Mouse (Mus musculus): ENCODE data around the gene Gm973. TPM values are rescaled to one million over a fixed set of nuclear protein-coding genes. Genes with fewer than 3 reads are reported as not detected.

Gene Gm973
- polyA plus RNA-seq, 1 experiment from 2014 or later = 0.35 TPM

GRCm38 (mm10) chr1:59550227-59550626, 34.2 kb downstream of the Gm973 start:
- H3K27me3 ChIP-seq (ENCODE audit: control insufficient read depth, insufficient read depth, low read length) = no peaks in the 10 kb centered on the region
- 31% methylated on average over 6 of the region's 6 CpGs for WGBS
- ATAC-seq (ENCODE audit: insufficient read depth, low FRiP score) = peak; percentile 76
- peak overlapping the region; percentile 52 for H3K27ac ChIP-seq (ENCODE audit: low read length)
- H3K9me3 ChIP-seq (replicated peaks; ENCODE audit: control insufficient read depth, low read length) = no peaks in the 10 kb centered on the region
- no peak overlapping the region for H3K9ac ChIP-seq (ENCODE audit: low read length)
- no peaks in the 10 kb centered on the region for H3K36me3 ChIP-seq (ENCODE audit: control insufficient read depth, insufficient read depth, low read length)
- peaks cover 9% of the 10 kb centered on the region for H3K4me1 ChIP-seq (ENCODE audit: control insufficient read depth, insufficient read depth, low read length)
- H3K4me3 ChIP-seq (replicated peaks; ENCODE audit: low read length) = no peak overlapping the region
- H3K4me2 ChIP-seq (ENCODE audit: low read depth, low read length) = peak overlapping the region; percentile 11; the same call in 1 of the 2 replicates

DNA sequence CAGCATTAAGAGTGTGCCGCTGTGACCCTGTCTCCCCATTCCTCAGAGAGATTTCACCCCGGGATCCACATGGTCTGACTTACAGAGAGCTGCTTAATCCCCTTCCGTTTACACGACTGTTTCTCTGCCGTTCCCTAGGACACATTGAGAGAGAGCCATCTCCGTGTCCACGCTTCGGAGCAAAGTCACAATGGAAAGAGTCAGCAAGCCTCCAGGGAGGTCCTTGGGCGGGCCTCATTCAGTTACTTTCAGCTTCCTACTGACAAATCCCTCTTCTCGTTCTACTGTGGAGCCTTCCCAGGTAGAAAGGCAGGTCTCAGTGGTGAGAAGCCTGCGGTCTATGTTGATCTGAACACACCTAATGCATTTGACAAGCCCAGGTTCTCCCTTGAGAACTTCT, 34.9 kb downstream of the Gm973 start:
- Histone ChIP-seq H3K27ac (ENCODE audit: low read length) (peak overlapping the region; percentile 52), H3K27me3 (ENCODE audit: control insufficient read depth, insufficient read depth, low read length) (no peaks in the 10 kb centered on the region), H3K4me1 (ENCODE audit: control insufficient read depth, insufficient read depth, low read length) (peaks cover 9% of the 10 kb centered on the region), H3K9me3 (replicated peaks; ENCODE audit: control insufficient read depth, low read length) (no peaks in the 10 kb centered on the region), H3K4me3 (replicated peaks; ENCODE audit: low read length) (no peak overlapping the region), H3K4me2 (ENCODE audit: low read depth, low read length) (peak overlapping the region; percentile 11), H3K9ac (ENCODE audit: low read length) (0 out of 2 replicates have a peak overlapping the region, but pooled peaks have one; percentile 29), H3K36me3 (ENCODE audit: control insufficient read depth, insufficient read depth, low read length) (no peaks in the 10 kb centered on the region)
- peak; percentile 27; the same call in 1 of the 2 replicates for ATAC-seq (ENCODE audit: insufficient read depth, low FRiP score)
- WGBS = 44% methylated on average over 11 of the region's 11 CpGs

DNA sequence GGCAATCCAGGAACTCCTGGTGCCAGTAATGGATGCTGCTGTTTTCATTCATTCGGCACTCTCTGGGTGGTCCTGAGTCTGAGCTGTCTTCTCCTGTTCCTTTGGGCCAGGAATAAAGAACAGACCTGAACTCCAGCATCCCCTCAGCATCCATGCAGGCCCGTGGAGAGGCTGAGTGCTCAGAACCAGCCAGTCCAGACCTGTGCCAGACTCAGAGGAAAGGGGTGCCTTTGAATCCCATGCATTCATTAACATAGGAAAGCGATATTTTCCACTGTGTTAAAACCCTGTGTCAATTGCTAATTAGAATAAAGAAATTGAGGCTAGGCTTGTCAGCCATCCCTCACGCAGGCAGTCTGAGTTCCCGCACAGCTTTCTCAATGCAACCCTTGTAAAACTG, 37.6 kb downstream of the Gm973 start:
- H3K4me3 ChIP-seq (replicated peaks; ENCODE audit: low read length) = no peak overlapping the region
- 51% methylated on average over 5 of the region's 5 CpGs for WGBS

DNA sequence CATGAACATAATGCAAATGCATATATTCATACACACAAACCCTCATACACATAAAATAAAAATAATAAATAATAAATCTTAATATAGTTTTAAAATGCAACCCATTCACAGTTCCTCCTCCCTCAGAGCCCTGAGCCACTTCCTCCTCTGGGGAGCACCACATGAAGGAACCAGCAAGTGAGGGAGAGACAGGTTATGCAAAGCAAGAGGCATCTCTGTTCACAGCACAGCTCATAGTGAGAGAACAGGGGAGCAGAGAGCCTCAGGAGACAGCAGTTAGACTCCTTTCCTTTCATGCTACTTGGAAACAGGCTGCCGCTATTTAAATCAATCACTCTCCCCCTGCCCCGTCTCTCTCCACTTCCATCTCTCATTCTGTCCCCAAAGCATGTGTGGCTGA, 47.5 kb downstream of the Gm973 start:
- WGBS = 28% methylated on average over 2 of the region's 2 CpGs
- Histone ChIP-seq H3K36me3 (ENCODE audit: control insufficient read depth, insufficient read depth, low read length) (no peaks in the 10 kb centered on the region), H3K27ac (ENCODE audit: low read length) (no peak overlapping the region), H3K27me3 (ENCODE audit: control insufficient read depth, insufficient read depth, low read length) (no peaks in the 10 kb centered on the region), H3K4me2 (ENCODE audit: low read depth, low read length) (no peak overlapping the region), H3K9ac (ENCODE audit: low read length) (no peak overlapping the region), H3K9me3 (replicated peaks; ENCODE audit: control insufficient read depth, low read length) (no peaks in the 10 kb centered on the region; the same call in 1 of the 2 replicates), H3K4me3 (replicated peaks; ENCODE audit: low read length) (no peak overlapping the region), H3K4me1 (ENCODE audit: control insufficient read depth, insufficient read depth, low read length) (no peaks in the 10 kb centered on the region)
- no peak for ATAC-seq (ENCODE audit: insufficient read depth, low FRiP score)

More for the DNA sequence above, 37.6 kb downstream of the Gm973 start:
- Histone ChIP-seq H3K36me3 (ENCODE audit: control insufficient read depth, insufficient read depth, low read length) (no peaks in the 10 kb centered on the region), H3K27me3 (ENCODE audit: control insufficient read depth, insufficient read depth, low read length) (no peaks in the 10 kb centered on the region), H3K9ac (ENCODE audit: low read length) (no peak overlapping the region), H3K9me3 (replicated peaks; ENCODE audit: control insufficient read depth, low read length) (no peaks in the 10 kb centered on the region), H3K4me2 (ENCODE audit: low read depth, low read length) (no peak overlapping the region), H3K27ac (ENCODE audit: low read length) (no peak overlapping the region), H3K4me1 (ENCODE audit: control insufficient read depth, insufficient read depth, low read length) (peaks cover 9% of the 10 kb centered on the region)
- ATAC-seq (ENCODE audit: insufficient read depth, low FRiP score) = no peak

GRCm38 (mm10) chr1:59565804-59566203, 49.7 kb downstream of the Gm973 start:
- Histone ChIP-seq H3K4me3 (replicated peaks; ENCODE audit: low read length) (no peak overlapping the region), H3K4me2 (ENCODE audit: low read depth, low read length) (no peak overlapping the region), H3K27me3 (ENCODE audit: control insufficient read depth, insufficient read depth, low read length) (no peaks in the 10 kb centered on the region), H3K36me3 (ENCODE audit: control insufficient read depth, insufficient read depth, low read length) (no peaks in the 10 kb centered on the region), H3K9ac (ENCODE audit: low read length) (no peak overlapping the region), H3K4me1 (ENCODE audit: control insufficient read depth, insufficient read depth, low read length) (no peaks in the 10 kb centered on the region), H3K27ac (ENCODE audit: low read length) (no peak overlapping the region), H3K9me3 (replicated peaks; ENCODE audit: control insufficient read depth, low read length) (no peaks in the 10 kb centered on the region; the same call in 1 of the 2 replicates)
- WGBS = 62% methylated on average over 5 of the region's 5 CpGs
- ATAC-seq (ENCODE audit: insufficient read depth, low FRiP score) = no peak

GRCm38 (mm10) chr1:59566281-59566680, 50.2 kb downstream of the Gm973 start:
- no peak for ATAC-seq (ENCODE audit: insufficient read depth, low FRiP score)
- Histone ChIP-seq H3K4me2 (ENCODE audit: low read depth, low read length) (no peak overlapping the region), H3K36me3 (ENCODE audit: control insufficient read depth, insufficient read depth, low read length) (no peaks in the 10 kb centered on the region), H3K4me3 (replicated peaks; ENCODE audit: low read length) (no peak overlapping the region), H3K9me3 (replicated peaks; ENCODE audit: control insufficient read depth, low read length) (no peaks in the 10 kb centered on the region; the same call in 1 of the 2 replicates), H3K27me3 (ENCODE audit: control insufficient read depth, insufficient read depth, low read length) (no peaks in the 10 kb centered on the region), H3K9ac (ENCODE audit: low read length) (no peak overlapping the region), H3K4me1 (ENCODE audit: control insufficient read depth, insufficient read depth, low read length) (no peaks in the 10 kb centered on the region), H3K27ac (ENCODE audit: low read length) (no peak overlapping the region)
- 77% methylated on average over 7 of the region's 7 CpGs for WGBS

DNA sequence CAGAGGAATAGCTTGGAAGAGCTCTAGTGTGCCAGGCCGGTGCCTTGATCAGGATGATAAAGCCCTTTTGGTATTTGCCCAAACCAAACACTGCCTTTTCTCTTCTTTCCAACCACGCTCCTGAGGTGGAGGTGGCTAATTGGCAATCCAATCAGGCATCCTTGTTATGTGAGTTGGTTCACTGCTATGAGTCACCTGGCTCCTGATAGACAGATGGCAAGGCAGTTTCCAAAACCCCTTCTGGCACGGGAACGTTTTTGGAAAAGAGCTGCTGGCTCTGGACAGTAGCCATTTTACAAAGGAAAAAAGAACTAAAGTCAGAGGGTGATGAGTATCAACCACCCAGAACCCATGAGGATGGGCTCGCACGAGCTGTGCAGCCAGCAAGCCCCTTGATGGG, 50.9 kb downstream of the Gm973 start:
- H3K36me3 ChIP-seq (ENCODE audit: control insufficient read depth, insufficient read depth, low read length) = no peaks in the 10 kb centered on the region
- H3K4me3 ChIP-seq (replicated peaks; ENCODE audit: low read length) = no peak overlapping the region
- no peak overlapping the region for H3K9ac ChIP-seq (ENCODE audit: low read length)
- no peak overlapping the region for H3K27ac ChIP-seq (ENCODE audit: low read length)
- WGBS = 63% methylated on average over 6 of the region's 6 CpGs
- no peak for ATAC-seq (ENCODE audit: insufficient read depth, low FRiP score)
- no peaks in the 10 kb centered on the region for H3K27me3 ChIP-seq (ENCODE audit: control insufficient read depth, insufficient read depth, low read length)
- H3K4me2 ChIP-seq (ENCODE audit: low read depth, low read length) = no peak overlapping the region
- H3K4me1 ChIP-seq (ENCODE audit: control insufficient read depth, insufficient read depth, low read length) = no peaks in the 10 kb centered on the region
- H3K9me3 ChIP-seq (replicated peaks; ENCODE audit: control insufficient read depth, low read length) = no peaks in the 10 kb centered on the region; the same call in 1 of the 2 replicates

GRCm38 (mm10) chr1:59567521-59567920, 51.5 kb downstream of the Gm973 start:
- no peaks in the 10 kb centered on the region for H3K36me3 ChIP-seq (ENCODE audit: control insufficient read depth, insufficient read depth, low read length)
- no peaks in the 10 kb centered on the region for H3K4me1 ChIP-seq (ENCODE audit: control insufficient read depth, insufficient read depth, low read length)
- no peak for ATAC-seq (ENCODE audit: insufficient read depth, low FRiP score)
- 83% methylated on average over 4 of the region's 4 CpGs for WGBS
- no peaks in the 10 kb centered on the region; the same call in 1 of the 2 replicates for H3K9me3 ChIP-seq (replicated peaks; ENCODE audit: control insufficient read depth, low read length)
- no peaks in the 10 kb centered on the region for H3K27me3 ChIP-seq (ENCODE audit: control insufficient read depth, insufficient read depth, low read length)
- H3K9ac ChIP-seq (ENCODE audit: low read length) = no peak overlapping the region
- no peak overlapping the region for H3K4me3 ChIP-seq (replicated peaks; ENCODE audit: low read length)
- no peak overlapping the region for H3K27ac ChIP-seq (ENCODE audit: low read length)
- H3K4me2 ChIP-seq (ENCODE audit: low read depth, low read length) = no peak overlapping the region

- no peaks in the 10 kb centered on the region for H3K4me1 ChIP-seq (ENCODE audit: control insufficient read depth, insufficient read depth, low read length)
- no peak for ATAC-seq (ENCODE audit: insufficient read depth, low FRiP score)
- H3K27me3 ChIP-seq (ENCODE audit: control insufficient read depth, insufficient read depth, low read length) = no peaks in the 10 kb centered on the region
- H3K27ac ChIP-seq (ENCODE audit: low read length) = no peak overlapping the region
- 92% methylated on average over 1 of the region's 1 CpGs for WGBS
- no peak overlapping the region for H3K4me2 ChIP-seq (ENCODE audit: low read depth, low read length)
- H3K36me3 ChIP-seq (ENCODE audit: control insufficient read depth, insufficient read depth, low read length) = no peaks in the 10 kb centered on the region
- H3K9me3 ChIP-seq (replicated peaks; ENCODE audit: control insufficient read depth, low read length) = no peaks in the 10 kb centered on the region; the same call in 1 of the 2 replicates
- H3K4me3 ChIP-seq (replicated peaks; ENCODE audit: low read length) = no peak overlapping the region
- no peak overlapping the region for H3K9ac ChIP-seq (ENCODE audit: low read length)
Observed at GRCm38 (mm10) chr1:59568283-59568682, 52.2 kb downstream of the Gm973 start.

Measured in stomach, embryonic 16.5 days (tissue).